Mouse (Mus musculus) megakaryocyte, embryonic 14.5 days (primary cell): ENCODE results near the gene Abhd2.

Source experiments
- FLI1 ChIP-seq: IDR thresholded peaks from 2 replicates; pipeline ENCODE4 v1.6.1; 2012; ENCODE audit warnings: low read length, inconsistent platforms, mixed read lengths
- GATA1 ChIP-seq: IDR thresholded peaks from 3 replicates; pipeline ENCODE4 v1.6.1; 2012; ENCODE audit warnings: mixed read lengths, low read length, inconsistent platforms, borderline replicate concordance

GRCm38 (mm10) chr7:79298681-79299080 lies 25.7 kb downstream of the Abhd2 start:
- TF ChIP-seq GATA1 (no peak), FLI1 (no peak)
